Mouse (Mus musculus) liver, postnatal 0 days (tissue): ENCODE data around the gene Dctn2.

Experiments used
- CTCF ChIP-seq: sonication (generic); IDR thresholded peaks from 2 replicates; pipeline ENCODE4 v1.5.1; 2016; ENCODE audit warnings: antibody characterized with exemption, low read depth
- EP300 ChIP-seq: IDR thresholded peaks from 2 replicates; pipeline ENCODE4 v1.6.1; 2016; ENCODE audit warnings: antibody characterized with exemption, low read depth, mild to moderate bottlenecking

- TF ChIP-seq CTCF: no peak
- TF ChIP-seq EP300: no peak
Observed at GRCm38 (mm10) chr10:127238241-127238824, 27.8 kb upstream of the Dctn2 start.
